11 mouse cellular contexts compared by ENCODE assay signal in genomic region chr16:9768356-9768755, GRCm38 (mm10).
DNase-seq lines count a peak whose midpoint lies in the region; ATAC-seq and TF ChIP-seq lines count a peak whose summit lies in the region.
"Had no signal": no experiment of that assay in that cellular context is flagged by ENCODE, and none has a peak within 500 bp of the region (broad histone marks: within the 10 kb centered on the region; RNA-seq: fewer than 3 reads in every experiment).

No protein-coding gene starts in this region.

- H3K9ac ChIP-seq in hindbrain, embryonic 15.5 days, result no peak overlapping the region

- intact Hi-C loops in left cerebral cortex, postnatal 25 days (cut with DNase I), result loop anchor here (5.0 kb wide), 1 partner anchor 54 kb away; no protein-coding TSS in a partner anchor
- intact Hi-C loops in heart, postnatal 14 days (cut with DNase I), result no loop called here

- 0 out of 2 replicates have a peak, but pooled peaks have one; percentile 68 for ATAC-seq in hindbrain, embryonic 15.5 days (ENCODE audit: low FRiP score, low read depth)

- no peak overlapping the region for H3K4me3 ChIP-seq in hindbrain, embryonic 15.5 days
- no peak overlapping the region for H3K4me3 ChIP-seq in hindbrain, embryonic 10.5 days
- H3K4me3 ChIP-seq: myocyte had no signal

- TF ChIP-seq CTCF in brain, embryonic 14.5 days (IDR thresholded peaks at IDR 0.05; ENCODE audit: borderline replicate concordance, extremely low read depth, insufficient read depth, insufficient read length), result no peak

- no peak for TF ChIP-seq POLR2A in brain, embryonic 14.5 days (IDR thresholded peaks at IDR 0.05; ENCODE audit: borderline replicate concordance, extremely low read depth, insufficient read depth, insufficient read length, poor library complexity, severe bottlenecking)

- H3K4me1 ChIP-seq in hindbrain, embryonic 15.5 days (replicated peaks), result no peaks in the 10 kb centered on the region
- no peaks in the 10 kb centered on the region for H3K4me1 ChIP-seq in hindbrain, embryonic 10.5 days (replicated peaks)

- DNase-seq in hindbrain, embryonic 10.5 days (ENCODE audit: low spot score), result no peak
- peak; percentile 82 for DNase-seq in brain, embryonic 14.5 days (ENCODE audit: low read depth)
- peak; percentile 32 to 53 for DNase-seq in frontal cortex, postnatal 10 days (ENCODE audit: low spot score in 2 of 2)
- DNase-seq in left cerebral cortex, postnatal 25 days (ENCODE audit: low spot score in 2 of 2), result peak; percentile 62 to 90
- DNase-seq in heart, adult 18-20 months, result no peak
- DNase-seq in heart, postnatal 14 days, result no peak
- DNase-seq in heart, adult 11 months, result no peak
- DNase-seq: adrenal gland, postnatal 36 days; heart, postnatal 36 days had no signal

- H3K4me2 ChIP-seq in hindbrain, embryonic 15.5 days, result no peak overlapping the region

- no peak overlapping the region for H3K27ac ChIP-seq in hindbrain, embryonic 15.5 days (replicated peaks)
- H3K27ac ChIP-seq in hindbrain, embryonic 10.5 days, result no peak overlapping the region

- no peaks in the 10 kb centered on the region for H3K9me3 ChIP-seq in hindbrain, embryonic 15.5 days
- no peaks in the 10 kb centered on the region for H3K9me3 ChIP-seq in hindbrain, embryonic 10.5 days

- 52% methylated on average over 5 of the region's 5 CpGs for WGBS in hindbrain, embryonic 15.5 days
- 86% methylated on average over 5 of the region's 5 CpGs for WGBS in hindbrain, embryonic 10.5 days

- H3K36me3 ChIP-seq in hindbrain, embryonic 15.5 days, result no peaks in the 10 kb centered on the region
- H3K36me3 ChIP-seq in hindbrain, embryonic 10.5 days, result no peaks in the 10 kb centered on the region

- H3K27me3 ChIP-seq in hindbrain, embryonic 15.5 days, result no peaks in the 10 kb centered on the region
- no peaks in the 10 kb centered on the region for H3K27me3 ChIP-seq in hindbrain, embryonic 10.5 days (ENCODE audit: insufficient read depth, poor library complexity, severe bottlenecking)

Comparison
In these comparisons a context has a peak if more than half of its experiments do, and no peak if none do; other contexts are left out.
1. DNase-seq: peak in brain, embryonic 14.5 days (single experiment), frontal cortex, postnatal 10 days (2 of 2) and left cerebral cortex, postnatal 25 days (2 of 2); none in hindbrain, embryonic 10.5 days (single experiment), heart, adult 18-20 months (0 of 2), heart, postnatal 14 days (0 of 2) and heart, adult 11 months (single experiment).